Mouse (Mus musculus) testis, adult 2 months (tissue): ENCODE results near the gene Cdc42se1. TPM values are rescaled to one million over a fixed set of nuclear protein-coding genes. Genes with fewer than 3 reads are reported as not detected.

Experiments used
- H3K27ac ChIP-seq: fragments of 200-500 bp; 2 replicates; pipeline ENCODE4 v1.5.1; 2012; ENCODE audit warnings: low read depth, low read length; ENCODE audit not compliant: control insufficient read depth, insufficient read depth
- H3K27me3 ChIP-seq: fragments of 200-500 bp; 2 replicates; pipeline ENCODE4 v1.6.1; 2012; ENCODE audit warnings: mild to moderate bottlenecking, low read length, moderate library complexity; ENCODE audit not compliant: control insufficient read depth, insufficient read depth
- H3K36me3 ChIP-seq: fragments of 200-500 bp; 2 replicates; pipeline ENCODE4 v1.6.1; 2012; ENCODE audit warnings: mild to moderate bottlenecking, low read length; ENCODE audit not compliant: control insufficient read depth, insufficient read depth
- H3K4me1 ChIP-seq: fragments of 200-500 bp; 2 replicates; pipeline ENCODE4 v1.6.1; 2012; ENCODE audit warnings: low read length; ENCODE audit not compliant: control insufficient read depth, insufficient read depth
- H3K4me3 ChIP-seq: fragments of 200-500 bp; 2 replicates; pipeline ENCODE4 v1.5.1; 2012; ENCODE audit warnings: low read depth, mild to moderate bottlenecking, low read length, moderate library complexity, mixed read lengths; ENCODE audit not compliant: control insufficient read depth
- CTCF ChIP-seq: fragments of 200-500 bp; IDR thresholded peaks from 2 replicates; pipeline ENCODE4 v1.5.1; 2012; ENCODE audit warnings: low read depth, mild to moderate bottlenecking, inconsistent platforms, low read length, moderate library complexity; ENCODE audit not compliant: control insufficient read depth, insufficient read depth, insufficient replicate concordance
- POLR2A ChIP-seq: fragments of 200-500 bp; IDR thresholded peaks from 2 replicates; pipeline ENCODE4 v1.6.1; 2012; ENCODE audit warnings: low read depth, mild to moderate bottlenecking, inconsistent platforms, low read length, moderate library complexity; ENCODE audit not compliant: control insufficient read depth
- polyA plus RNA-seq: library from polyadenylated mRNA; depleted of rRNA; stranded (reverse); fragments of >200 nt; gene quantifications from 2 replicates; pipeline ENCODE4 v1.2.3, GENCODE M21; 2012

The Cdc42se1 gene
- polyA plus RNA-seq, 1 experiment = 95.8 TPM

DNA sequence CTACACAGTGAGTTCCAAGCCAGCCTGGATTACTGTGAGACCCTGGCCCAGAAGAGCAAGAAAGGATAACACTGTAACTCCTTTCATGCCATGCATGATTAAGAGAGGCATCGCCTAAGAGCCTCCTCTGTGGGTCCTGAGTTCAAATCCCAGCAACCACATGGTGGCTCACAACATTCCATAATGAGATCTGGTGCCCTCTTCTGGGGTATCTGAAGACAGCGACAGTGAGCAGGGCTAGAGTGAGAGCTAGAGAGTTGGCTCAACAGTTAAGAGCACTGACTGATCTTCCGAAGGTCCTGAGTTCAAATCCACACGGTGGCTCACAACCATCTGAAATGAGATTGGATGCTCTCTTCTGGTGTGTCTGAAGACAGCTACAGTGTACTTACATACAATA is 45.9 kb downstream of the Cdc42se1 start:
- H3K36me3 ChIP-seq = no peaks in the 10 kb centered on the region
- H3K27ac ChIP-seq = no peak overlapping the region
- no peak overlapping the region for H3K4me3 ChIP-seq
- TF ChIP-seq CTCF = no peak
- H3K4me1 ChIP-seq = no peaks in the 10 kb centered on the region; the same call in 1 of the 2 replicates
- no peaks in the 10 kb centered on the region for H3K27me3 ChIP-seq

DNA sequence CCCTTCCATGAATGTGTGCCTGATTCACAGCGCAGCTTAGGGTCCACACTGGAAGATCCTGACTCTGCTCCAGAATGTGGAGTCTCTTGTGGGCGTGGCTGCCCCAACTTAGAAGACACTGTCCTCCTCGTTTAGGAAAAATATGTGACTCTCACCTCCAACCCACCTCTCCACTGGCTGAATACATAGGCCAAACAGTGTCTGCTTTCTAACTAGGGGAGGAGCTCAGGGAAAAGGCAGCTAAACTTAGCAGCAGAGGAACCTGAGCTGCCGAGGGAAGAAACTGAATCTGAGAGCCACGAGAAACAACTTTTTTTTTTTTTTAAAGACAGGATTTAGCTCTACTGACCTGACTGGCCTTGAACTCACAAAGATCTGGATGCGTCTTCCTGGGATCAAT is 46.6 kb downstream of the Cdc42se1 start:
- no peaks in the 10 kb centered on the region for H3K27me3 ChIP-seq
- H3K4me1 ChIP-seq = no peaks in the 10 kb centered on the region; the same call in 1 of the 2 replicates
- no peaks in the 10 kb centered on the region for H3K36me3 ChIP-seq
- H3K27ac ChIP-seq = no peak overlapping the region
- H3K4me3 ChIP-seq = no peak overlapping the region
- TF ChIP-seq CTCF = no peak
- TF ChIP-seq POLR2A = no peak

DNA sequence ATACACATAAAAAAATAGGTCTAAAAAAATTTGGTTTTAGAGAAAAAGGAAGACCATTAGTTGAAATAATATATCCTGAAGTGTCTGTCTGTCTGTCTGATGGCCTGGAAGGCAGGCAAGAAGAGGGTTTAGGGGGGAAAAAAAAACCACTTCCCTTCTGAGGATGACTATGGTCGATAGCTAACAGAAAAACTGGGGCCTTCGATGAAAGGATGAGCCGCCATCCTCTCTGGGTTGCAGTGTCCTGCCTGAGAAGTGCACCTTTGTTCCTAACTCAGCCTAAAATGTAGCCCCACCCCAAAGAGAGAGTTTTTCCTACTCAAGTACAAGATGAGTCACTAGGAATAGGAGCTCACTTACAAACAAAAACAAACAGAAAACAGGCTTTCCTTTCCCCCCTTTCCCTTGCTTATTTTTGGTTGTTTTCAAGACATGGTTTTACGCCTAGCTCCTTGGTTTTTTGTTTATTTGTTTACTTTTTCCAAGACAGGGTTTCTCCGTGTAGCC is 47.9 kb downstream of the Cdc42se1 start:
- H3K27ac ChIP-seq = no peak overlapping the region
- no peaks in the 10 kb centered on the region for H3K36me3 ChIP-seq
- H3K4me1 ChIP-seq = peaks cover 3% of the 10 kb centered on the region
- TF ChIP-seq CTCF (no peak), POLR2A (no peak)
- H3K27me3 ChIP-seq = no peaks in the 10 kb centered on the region
- H3K4me3 ChIP-seq = no peak overlapping the region

DNA sequence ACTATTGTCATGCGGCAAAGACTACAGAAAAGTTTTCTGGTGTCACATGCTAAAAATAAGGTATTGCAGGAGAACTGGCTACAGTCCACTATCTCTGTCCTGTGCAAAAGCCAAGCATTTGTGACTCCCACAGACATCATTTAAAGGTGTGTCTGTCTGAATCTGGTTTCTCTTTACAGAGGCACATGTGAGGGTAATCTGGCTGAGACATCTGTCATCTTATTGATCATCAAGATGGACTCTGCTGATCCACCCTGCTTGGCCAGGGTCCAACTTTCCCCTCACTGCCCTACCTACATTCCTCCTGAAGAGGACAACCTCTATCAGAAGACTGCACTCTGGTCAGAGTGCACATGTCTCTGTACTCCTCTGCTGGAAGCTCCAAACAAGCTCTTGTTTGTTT is 48.6 kb downstream of the Cdc42se1 start:
- TF ChIP-seq POLR2A (no peak), CTCF (no peak)
- H3K27me3 ChIP-seq = no peaks in the 10 kb centered on the region
- no peak overlapping the region for H3K4me3 ChIP-seq
- no peaks in the 10 kb centered on the region for H3K36me3 ChIP-seq
- H3K4me1 ChIP-seq = peaks cover 3% of the 10 kb centered on the region
- H3K27ac ChIP-seq = no peak overlapping the region

DNA sequence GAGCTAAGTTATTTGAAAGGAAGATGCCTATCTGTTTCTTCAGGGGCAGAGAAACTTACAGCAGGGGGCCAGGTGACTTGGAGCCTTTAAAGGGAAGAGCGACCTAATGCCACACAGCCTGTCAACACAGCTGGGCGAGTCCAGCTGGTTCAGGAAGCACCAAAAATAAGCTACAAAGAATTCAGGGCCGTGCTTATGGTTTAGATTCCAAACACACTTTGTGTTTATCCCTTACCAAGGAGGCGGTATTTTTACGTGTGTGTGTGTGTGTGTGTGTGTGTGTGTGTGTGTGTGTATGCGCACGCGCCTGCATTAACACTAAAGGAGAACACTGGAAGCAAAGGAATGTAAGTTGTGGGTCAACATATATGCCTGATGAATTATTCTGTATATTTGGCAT is 52.2 kb downstream of the Cdc42se1 start:
- H3K4me3 ChIP-seq = peak overlapping the region; percentile 94
- H3K36me3 ChIP-seq = no peaks in the 10 kb centered on the region; the same call in none of the 2 replicates
- TF ChIP-seq POLR2A (no peak), CTCF (no peak)
- H3K27me3 ChIP-seq = no peaks in the 10 kb centered on the region
- H3K4me1 ChIP-seq = peaks cover 9% of the 10 kb centered on the region
- H3K27ac ChIP-seq = peak overlapping the region; percentile 84

DNA sequence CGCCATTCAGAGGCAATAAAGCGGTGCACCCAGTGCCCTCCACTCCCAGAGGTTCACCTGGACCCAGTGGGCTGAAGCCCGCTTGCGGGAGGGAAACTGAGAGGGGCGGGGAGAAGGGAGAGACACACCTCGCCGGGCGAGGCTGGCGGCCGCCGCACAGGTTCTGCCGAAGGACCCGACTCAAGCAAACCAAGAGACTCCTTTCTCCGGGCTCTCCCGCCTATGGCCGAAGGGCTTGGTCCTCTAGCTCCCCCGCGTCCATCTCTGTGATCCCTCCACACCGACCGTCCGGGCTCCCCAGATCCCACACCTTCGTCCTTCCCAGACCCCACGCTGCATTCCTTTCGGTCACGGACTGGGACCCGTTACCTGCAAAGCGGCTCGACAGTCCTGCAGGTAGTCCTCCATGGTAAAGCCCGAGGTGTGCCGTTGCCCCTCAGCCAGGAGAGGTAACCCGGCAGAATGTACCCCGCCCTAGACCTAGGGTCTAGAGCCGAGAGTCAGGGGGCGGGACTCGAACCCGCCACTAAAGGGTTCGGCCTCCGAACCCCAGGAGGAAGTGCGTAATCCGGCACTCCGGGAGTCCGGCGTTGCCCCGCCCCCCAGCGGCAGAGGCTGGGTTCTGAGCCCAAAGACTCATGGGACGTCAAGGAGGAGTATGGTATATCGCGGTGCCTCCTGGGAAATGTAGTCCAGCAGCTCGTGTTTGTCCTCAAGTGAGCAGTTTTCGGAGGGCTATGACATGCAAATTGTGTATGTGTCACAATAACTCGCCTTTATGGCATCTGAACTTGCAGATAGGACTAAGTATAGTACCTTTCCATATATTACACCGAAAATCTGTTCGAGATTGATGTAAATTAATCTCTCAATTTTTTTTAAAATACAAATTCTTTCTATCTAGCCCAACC is 52.9 kb downstream of the Cdc42se1 start, which contains the start of the genes Mindy1 and Prune1:
Gene Mindy1, plus strand, starts transcription at position 130 of the 911 bp plus-strand sequence.
Gene Prune1, minus strand, starts transcription at position 861 of the 911 bp plus-strand sequence.
- TF ChIP-seq CTCF = no peak
- TF ChIP-seq POLR2A = peak; percentile 27; the same call in 1 of the 2 replicates
- Histone ChIP-seq H3K27ac (peak within 1 kb of the TSS; percentile 96), H3K4me1 (peaks cover 9% of the 10 kb centered on the region), H3K36me3 (no peaks in the 10 kb centered on the region; the same call in none of the 2 replicates), H3K27me3 (no peaks in the 10 kb centered on the region), H3K4me3 (peak within 1 kb of the TSS; percentile 98)

DNA sequence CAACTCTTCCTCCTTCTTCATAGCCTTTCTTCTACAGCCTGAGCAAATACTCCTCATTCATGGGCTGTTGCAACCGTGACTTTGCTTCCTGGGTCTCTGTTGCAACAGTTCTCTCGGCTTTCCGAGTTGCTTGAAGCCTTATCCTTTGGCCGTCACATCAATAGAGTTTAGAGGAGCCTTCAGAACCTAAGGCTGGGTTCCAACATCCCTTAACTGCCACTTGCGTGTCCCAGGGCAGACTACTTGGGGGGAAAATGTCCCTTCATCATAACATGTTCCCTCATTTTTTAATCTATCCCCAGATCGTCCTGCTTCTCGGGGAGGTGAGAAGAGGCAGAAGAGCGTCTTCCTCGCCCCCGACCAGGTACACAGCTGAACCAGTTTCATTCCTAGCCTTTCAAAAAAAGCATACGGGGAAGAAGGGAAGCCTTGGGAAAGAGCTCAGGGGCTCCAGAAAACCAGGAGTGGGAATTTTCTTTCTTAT is 53.9 kb downstream of the Cdc42se1 start:
- Histone ChIP-seq H3K4me3 (peak overlapping the region; percentile 98), H3K4me1 (peaks cover 9% of the 10 kb centered on the region), H3K27ac (peak overlapping the region; percentile 96), H3K36me3 (no peaks in the 10 kb centered on the region; the same call in none of the 2 replicates), H3K27me3 (no peaks in the 10 kb centered on the region)
- TF ChIP-seq CTCF (no peak), POLR2A (no peak)
